In the genomic region with DNA sequence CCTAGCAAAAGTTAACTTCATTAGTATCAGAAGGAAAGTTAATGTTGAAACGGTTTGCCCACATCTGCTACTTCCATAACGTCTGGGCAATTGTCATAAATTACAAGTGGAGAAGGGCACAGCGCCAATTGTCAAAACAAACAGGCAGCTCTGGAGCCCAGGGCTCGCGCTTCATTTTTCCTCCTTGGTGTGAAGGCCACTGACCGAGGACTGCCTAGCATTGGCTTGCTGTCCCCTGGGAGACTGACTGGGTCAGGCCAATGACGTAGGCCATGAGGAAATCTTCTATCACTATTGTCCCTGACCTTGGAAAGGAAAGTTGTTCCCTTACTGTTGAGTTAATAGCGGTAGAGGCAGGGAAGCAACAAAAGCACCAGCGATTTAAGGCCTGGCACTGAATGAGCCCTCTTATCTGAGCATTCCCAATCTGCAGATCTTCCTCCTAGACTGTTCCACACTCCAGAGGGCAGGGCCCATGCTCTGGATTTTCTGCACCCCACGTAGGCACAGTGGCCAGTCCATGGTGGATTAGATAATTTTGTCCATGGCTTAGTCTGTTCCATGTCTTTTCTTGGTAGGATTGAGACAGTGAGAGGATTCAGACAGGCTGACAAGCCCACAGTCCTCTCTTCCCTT, we compare ENCODE assay signal across 8 mouse cellular contexts. TPM values are rescaled to one million over a fixed set of nuclear protein-coding genes. Genes with fewer than 3 reads are reported as not detected.
DNase-seq lines count a peak whose midpoint lies in the region; ATAC-seq and TF ChIP-seq lines count a peak whose summit lies in the region.

No protein-coding gene starts in this region.

- WGBS in intestine, embryonic 16.5 days, result 47% methylated on average over 10 of the region's 10 CpGs
- 31% methylated on average over 10 of the region's 10 CpGs for WGBS in lung, postnatal 0 days
- 92% methylated on average over 10 of the region's 10 CpGs for WGBS in forebrain, embryonic 11.5 days
- 73% methylated on average over 10 of the region's 10 CpGs for WGBS in forebrain, embryonic 16.5 days
- 73% methylated on average over 10 of the region's 10 CpGs for WGBS in hindbrain, postnatal 0 days
- WGBS in forebrain, postnatal 0 days, result 72% methylated on average over 10 of the region's 10 CpGs

- H3K9ac ChIP-seq in intestine, embryonic 16.5 days (ENCODE audit: low read depth, low read length), result no peak overlapping the region
- no peak overlapping the region for H3K9ac ChIP-seq in lung, postnatal 0 days (replicated peaks; ENCODE audit: low read depth)
- no peak overlapping the region for H3K9ac ChIP-seq in forebrain, embryonic 11.5 days (ENCODE audit: low read length)
- no peak overlapping the region for H3K9ac ChIP-seq in forebrain, embryonic 16.5 days (replicated peaks; ENCODE audit: low read depth, low read length)
- H3K9ac ChIP-seq in hindbrain, postnatal 0 days (replicated peaks; ENCODE audit: low read length), result no peak overlapping the region
- H3K9ac ChIP-seq in forebrain, postnatal 0 days, result no peak overlapping the region

- DNase-seq in adrenal gland, postnatal 10 days, result peak; percentile 88
- peak; percentile 16 to 24 for DNase-seq in gastrocnemius, adult 8-10 months (ENCODE audit: low spot score in 2 of 2)
- peak; percentile 79 for DNase-seq in lung, postnatal 0 days (ENCODE audit: low spot score)
- DNase-seq in forebrain, embryonic 11.5 days (ENCODE audit: low spot score), result no peak
- no peak for DNase-seq in hindbrain, postnatal 0 days (ENCODE audit: low spot score)
- DNase-seq in forebrain, postnatal 0 days, result no peak

- H3K9me3 ChIP-seq in intestine, embryonic 16.5 days (ENCODE audit: control insufficient read depth, low read length), result no peaks in the 10 kb centered on the region
- no peaks in the 10 kb centered on the region for H3K9me3 ChIP-seq in lung, postnatal 0 days (ENCODE audit: low read length)
- no peaks in the 10 kb centered on the region for H3K9me3 ChIP-seq in forebrain, embryonic 11.5 days (ENCODE audit: control insufficient read depth, low read length)
- no peaks in the 10 kb centered on the region for H3K9me3 ChIP-seq in forebrain, embryonic 16.5 days (ENCODE audit: control insufficient read depth, low read length)
- H3K9me3 ChIP-seq in hindbrain, postnatal 0 days (ENCODE audit: low read length), result no peaks in the 10 kb centered on the region
- H3K9me3 ChIP-seq in forebrain, postnatal 0 days (ENCODE audit: low read length), result no peaks in the 10 kb centered on the region

- H3K4me3 ChIP-seq in intestine, embryonic 16.5 days (ENCODE audit: low read length), result no peak overlapping the region
- H3K4me3 ChIP-seq in lung, postnatal 0 days (ENCODE audit: low read depth, low read length), result no peak overlapping the region
- H3K4me3 ChIP-seq in forebrain, embryonic 11.5 days (ENCODE audit: low read depth, low read length), result no peak overlapping the region
- H3K4me3 ChIP-seq in forebrain, embryonic 16.5 days (replicated peaks; ENCODE audit: low read length), result no peak overlapping the region
- no peak overlapping the region for H3K4me3 ChIP-seq in hindbrain, postnatal 0 days (ENCODE audit: low read length)
- H3K4me3 ChIP-seq in forebrain, postnatal 0 days (ENCODE audit: low read depth, low read length), result no peak overlapping the region

- peak overlapping the region; percentile 47 for H3K27ac ChIP-seq in intestine, embryonic 16.5 days (ENCODE audit: low read length)
- peak overlapping the region; percentile 74 for H3K27ac ChIP-seq in lung, postnatal 0 days (ENCODE audit: low read length)
- H3K27ac ChIP-seq in forebrain, embryonic 11.5 days (ENCODE audit: low read depth, low read length), result no peak overlapping the region
- H3K27ac ChIP-seq in forebrain, embryonic 16.5 days (ENCODE audit: low read length), result no peak overlapping the region
- H3K27ac ChIP-seq in hindbrain, postnatal 0 days, result no peak overlapping the region
- H3K27ac ChIP-seq in forebrain, postnatal 0 days (ENCODE audit: low read depth, low read length), result no peak overlapping the region

- no peak; the same call in 1 of the 2 replicates for TF ChIP-seq EP300 in lung, postnatal 0 days (IDR thresholded peaks at IDR 0.05)

- peak; percentile 76 for ATAC-seq in intestine, embryonic 16.5 days
- ATAC-seq in lung, postnatal 0 days, result peak; percentile 83
- ATAC-seq in forebrain, embryonic 11.5 days (replicated peaks; ENCODE audit: low FRiP score), result no peak
- no peak for ATAC-seq in forebrain, embryonic 16.5 days
- ATAC-seq in hindbrain, postnatal 0 days, result no peak
- ATAC-seq in forebrain, postnatal 0 days, result no peak

- H3K36me3 ChIP-seq in intestine, embryonic 16.5 days (ENCODE audit: control insufficient read depth, insufficient read depth, low read length), result no peaks in the 10 kb centered on the region
- H3K36me3 ChIP-seq in lung, postnatal 0 days (ENCODE audit: insufficient read depth, low read length), result no peaks in the 10 kb centered on the region
- no peaks in the 10 kb centered on the region for H3K36me3 ChIP-seq in forebrain, embryonic 11.5 days (ENCODE audit: control insufficient read depth, insufficient read depth, low read length)
- H3K36me3 ChIP-seq in forebrain, embryonic 16.5 days (ENCODE audit: control insufficient read depth, insufficient read depth), result no peaks in the 10 kb centered on the region
- no peaks in the 10 kb centered on the region for H3K36me3 ChIP-seq in hindbrain, postnatal 0 days (ENCODE audit: insufficient read depth, low read length)
- H3K36me3 ChIP-seq in forebrain, postnatal 0 days (ENCODE audit: insufficient read depth), result no peaks in the 10 kb centered on the region

- no peak overlapping the region for H3K4me2 ChIP-seq in intestine, embryonic 16.5 days (ENCODE audit: low read depth, low read length)
- H3K4me2 ChIP-seq in lung, postnatal 0 days (replicated peaks; ENCODE audit: low read depth, low read length), result no peak overlapping the region
- H3K4me2 ChIP-seq in forebrain, embryonic 11.5 days (ENCODE audit: low read depth, low read length, severe bottlenecking), result no peak overlapping the region
- no peak overlapping the region for H3K4me2 ChIP-seq in forebrain, embryonic 16.5 days (ENCODE audit: low read length)
- H3K4me2 ChIP-seq in hindbrain, postnatal 0 days (ENCODE audit: low read depth, low read length), result no peak overlapping the region
- H3K4me2 ChIP-seq in forebrain, postnatal 0 days (ENCODE audit: low read depth), result no peak overlapping the region

- 0 out of 2 replicates have a peak, but pooled peaks cover 3% of the 10 kb centered on the region for H3K4me1 ChIP-seq in intestine, embryonic 16.5 days (ENCODE audit: control insufficient read depth, insufficient read depth, low read length)
- H3K4me1 ChIP-seq in lung, postnatal 0 days (ENCODE audit: insufficient read depth, low read depth, low read length), result no peaks in the 10 kb centered on the region; the same call in 1 of the 2 replicates
- no peaks in the 10 kb centered on the region for H3K4me1 ChIP-seq in forebrain, embryonic 11.5 days (replicated peaks; ENCODE audit: control insufficient read depth, insufficient read depth, low read length)
- H3K4me1 ChIP-seq in forebrain, embryonic 16.5 days (replicated peaks; ENCODE audit: control insufficient read depth, insufficient read depth, low read length), result peaks cover 2% of the 10 kb centered on the region; the same call in 1 of the 2 replicates
- no peaks in the 10 kb centered on the region for H3K4me1 ChIP-seq in hindbrain, postnatal 0 days (ENCODE audit: insufficient read depth, low read length)
- H3K4me1 ChIP-seq in forebrain, postnatal 0 days (ENCODE audit: insufficient read depth), result no peaks in the 10 kb centered on the region

- no peak for TF ChIP-seq CTCF in lung, postnatal 0 days (IDR thresholded peaks at IDR 0.05)
- no peak for TF ChIP-seq CTCF in hindbrain, postnatal 0 days (IDR thresholded peaks at IDR 0.05; ENCODE audit: low read depth)
- TF ChIP-seq CTCF in forebrain, postnatal 0 days (IDR thresholded peaks at IDR 0.05; ENCODE audit: low read depth), result no peak

- H3K27me3 ChIP-seq in intestine, embryonic 16.5 days (replicated peaks; ENCODE audit: control insufficient read depth, insufficient read depth, low read length), result no peaks in the 10 kb centered on the region
- H3K27me3 ChIP-seq in lung, postnatal 0 days (replicated peaks; ENCODE audit: insufficient read depth, low read length), result no peaks in the 10 kb centered on the region
- no peaks in the 10 kb centered on the region for H3K27me3 ChIP-seq in forebrain, embryonic 11.5 days (ENCODE audit: control insufficient read depth, insufficient read depth, low read length)
- no peaks in the 10 kb centered on the region for H3K27me3 ChIP-seq in forebrain, embryonic 16.5 days (replicated peaks; ENCODE audit: control insufficient read depth, insufficient read depth, low read length)
- no peaks in the 10 kb centered on the region for H3K27me3 ChIP-seq in hindbrain, postnatal 0 days (ENCODE audit: insufficient read depth, low read length)
- no peaks in the 10 kb centered on the region for H3K27me3 ChIP-seq in forebrain, postnatal 0 days (ENCODE audit: insufficient read depth, low read length)

RNA-seq across cellular contexts. Expression of a gene that starts 35.0 kb away (rescaled TPM):
- 1 to 10 TPM; 4.4 to 4.7 TPM for total RNA-seq in adrenal gland, postnatal 10 days (2021)
- total RNA-seq in gastrocnemius, adult 8-10 months (2022), result under 1 TPM; 0.17 to 0.97 (median 0.26) TPM
- polyA plus RNA-seq in intestine, embryonic 16.5 days (2015; fragmentation: Nextera tagmentation; extraction: Ambion mirVana), result 4.3 and 5.9 TPM in 2 replicates
- polyA plus RNA-seq in lung, postnatal 0 days (2015; fragmentation: Nextera tagmentation; extraction: Ambion mirVana), result 15.2 and 18.8 TPM in 2 replicates
- 1.6 and 1.7 TPM in 2 replicates for polyA plus RNA-seq in forebrain, embryonic 11.5 days (2014; fragmentation: Nextera tagmentation; extraction: Ambion mirVana)
- polyA plus RNA-seq in forebrain, embryonic 16.5 days (2015; fragmentation: Nextera tagmentation; extraction: Ambion mirVana), result 0.89 and 1.5 TPM in 2 replicates
- total RNA-seq in hindbrain, postnatal 0 days (2014; rRNA removed), result 1.9 and 3.6 TPM in 2 replicates
- 1.3 and 1.4 TPM in 2 replicates for polyA plus RNA-seq in hindbrain, postnatal 0 days (2015; fragmentation: Nextera tagmentation; extraction: Ambion mirVana)
- 0.77 and 0.86 TPM in 2 replicates for total RNA-seq in forebrain, postnatal 0 days (2014; rRNA removed)
- polyA plus RNA-seq in forebrain, postnatal 0 days (2015; fragmentation: Nextera tagmentation; extraction: Ambion mirVana), result 0.36 and 0.63 TPM in 2 replicates

Comparison
In these comparisons a context has a peak if more than half of its experiments do, and no peak if none do; other contexts are left out.
1. DNase-seq: peak in adrenal gland, postnatal 10 days (single experiment), gastrocnemius, adult 8-10 months (2 of 2) and lung, postnatal 0 days (single experiment); none in forebrain, embryonic 11.5 days (single experiment), hindbrain, postnatal 0 days (single experiment) and forebrain, postnatal 0 days (single experiment).
2. ATAC-seq: peak in intestine, embryonic 16.5 days (single experiment) and lung, postnatal 0 days (single experiment); none in forebrain, embryonic 11.5 days (single experiment), forebrain, embryonic 16.5 days (single experiment), hindbrain, postnatal 0 days (single experiment) and forebrain, postnatal 0 days (single experiment).
3. H3K27ac ChIP-seq: peak in intestine, embryonic 16.5 days (single experiment) and lung, postnatal 0 days (single experiment); none in forebrain, embryonic 11.5 days (single experiment), forebrain, embryonic 16.5 days (single experiment), hindbrain, postnatal 0 days (single experiment) and forebrain, postnatal 0 days (single experiment).